Mouse (Mus musculus) liver, embryonic 14.5 days (tissue): Measurements from ENCODE around the gene Thegl.

Experiments
- CTCF ChIP-seq: IDR thresholded peaks from 2 replicates; pipeline ENCODE4 v1.5.1; 2016; ENCODE audit warnings: antibody characterized with exemption, low read depth, control low read depth
- EP300 ChIP-seq: IDR thresholded peaks from 2 replicates; pipeline ENCODE4 v1.6.1; 2016; ENCODE audit warnings: antibody characterized with exemption, low read depth

DNA sequence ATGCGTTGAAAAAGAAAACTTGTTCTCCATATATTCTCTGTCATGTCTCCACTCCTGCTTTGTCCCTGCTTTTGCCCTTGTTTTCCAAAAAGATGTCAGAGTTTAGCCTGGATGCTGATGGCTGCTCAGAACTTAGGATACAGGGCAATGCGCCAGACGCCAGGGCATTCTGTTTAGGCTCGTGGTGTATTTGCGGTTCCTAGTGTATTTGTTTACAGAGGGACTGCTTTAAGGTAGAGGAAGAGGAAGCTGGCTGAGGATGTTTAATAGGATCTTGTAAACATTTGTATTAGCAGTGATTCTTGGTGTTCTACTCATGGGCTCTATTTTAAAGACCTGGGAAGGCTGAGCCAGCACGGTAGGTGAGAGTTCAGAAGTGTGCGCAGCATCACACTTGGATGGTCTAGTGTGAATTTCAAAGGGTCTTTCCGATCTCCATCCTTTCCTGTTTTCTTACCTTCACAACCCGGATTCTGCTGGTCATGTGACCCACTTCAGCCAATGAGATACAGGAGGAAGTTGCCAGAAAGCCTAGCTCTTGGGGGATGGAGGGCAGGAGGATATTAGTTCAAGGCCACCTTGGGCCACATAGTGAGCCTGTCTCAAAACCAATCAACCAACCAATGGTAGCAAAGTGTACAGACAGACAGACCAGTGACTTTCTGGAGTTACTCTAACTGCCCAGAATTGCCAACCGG is 70.1 kb downstream of the Thegl start:
- TF ChIP-seq CTCF (no peak), EP300 (no peak)
